Mouse (Mus musculus): ENCODE measurements around the gene Plxdc1.

- TF ChIP-seq CTCF (conservative IDR thresholded peaks at IDR 0.05; ENCODE audit: low read length) (no peak), NANOG (IDR thresholded peaks at IDR 0.05; ENCODE audit: borderline replicate concordance, low read length) (no peak), POU5F1 (IDR thresholded peaks at IDR 0.05; ENCODE audit: borderline replicate concordance, low read length) (no peak)
These were observed 108.9 kb downstream of the Plxdc1 start for GRCm38 (mm10) chr11:97877341-97877740.

Measured in E14TG2a.4 (cell line).